Mouse (Mus musculus) stomach, adult 2 months (tissue): ENCODE measurements around the gene Krt36. TPM values are rescaled to one million over a fixed set of nuclear protein-coding genes. Genes with fewer than 3 reads are reported as not detected.

Experiments
- polyA plus RNA-seq: library from polyadenylated mRNA; depleted of rRNA; stranded (reverse); fragments of >200 nt; gene quantifications from 2 replicates; pipeline ENCODE4 v1.2.3, GENCODE M21; 2012; rRNA removed

Krt36 gene
- 0.06 and 0.19 TPM in 2 replicates for polyA plus RNA-seq

GRCm38 (mm10) chr11:100105576-100106122, at the start of gene Krt36:
TSS of gene Krt36 (minus strand) at chr11:100105626.

GRCm38 (mm10) chr11:100148615-100149330, 43.3 kb upstream of the Krt36 start, which contains the start of gene Krt19:
TSS of gene Krt19 (minus strand) at chr11:100148665.

GRCm38 (mm10) chr11:100135731-100136130, 30.3 kb upstream of the Krt36 start, which contains the start of gene Krt15:
TSS of gene Krt15 (minus strand) at chr11:100135928.

GRCm38 (mm10) chr11:100121466-100121865, 16.0 kb upstream of the Krt36 start, which contains the start of gene Krt13:
TSS of gene Krt13 (minus strand) at chr11:100121566.

GRCm38 (mm10) chr11:100096141-100096540, 9.3 kb downstream of the Krt36 start, which contains the start of gene Krt35:
TSS of gene Krt35 (minus strand) at chr11:100096241.

GRCm38 (mm10) chr11:100087861-100088260, 17.6 kb downstream of the Krt36 start, which contains the start of gene Krt32:
TSS of gene Krt32 (minus strand) at chr11:100088226.

Other genes starting within 250 kb of the Krt36 start
- not detected in 2 replicates for gene Gm11568, start 247.7 kb downstream of the Krt36 start, polyA plus RNA-seq
- gene Gm11559, start 241.2 kb downstream of the Krt36 start, polyA plus RNA-seq: not detected in 2 replicates
- not detected in 2 replicates for gene Krtap9-1, start 232.2 kb downstream of the Krt36 start, polyA plus RNA-seq
- gene Gm11567, start 226.4 kb downstream of the Krt36 start, polyA plus RNA-seq: not detected in 2 replicates
- not detected in 2 replicates for gene Krtap31-1, start 197.7 kb downstream of the Krt36 start, polyA plus RNA-seq
- not detected in 2 replicates for gene Gm11565, start 190.9 kb downstream of the Krt36 start, polyA plus RNA-seq
- gene Krtap31-2, start 169.3 kb downstream of the Krt36 start, polyA plus RNA-seq: not detected in 2 replicates
- gene Krtap9-5, start 157.2 kb downstream of the Krt36 start, polyA plus RNA-seq: not detected in 2 replicates
- gene Krtap29-1, start 126.6 kb downstream of the Krt36 start, polyA plus RNA-seq: not detected in 2 replicates
- gene Krtap16-1, start 119.0 kb downstream of the Krt36 start, polyA plus RNA-seq: not detected in 2 replicates
- gene Krtap17-1, start 111.6 kb downstream of the Krt36 start, polyA plus RNA-seq: not detected in 2 replicates
- not detected in 2 replicates for gene Krt33a, start 89.4 kb downstream of the Krt36 start, polyA plus RNA-seq
- not detected in 2 replicates for gene Krt33b, start 75.8 kb downstream of the Krt36 start, polyA plus RNA-seq
- gene Krt34, start 64.1 kb downstream of the Krt36 start, polyA plus RNA-seq: not detected in 2 replicates
- 0.09 TPM in 1 of 2 replicates, not detected in the other for gene Krt31, start 55.1 kb downstream of the Krt36 start, polyA plus RNA-seq
- gene Krt32, start 17.4 kb downstream of the Krt36 start, polyA plus RNA-seq: 2.5 TPM in 2 replicates
- gene Krt35, start 9.4 kb downstream of the Krt36 start, polyA plus RNA-seq: 0.08 TPM in 1 of 2 replicates, not detected in the other
- gene Krt13, start 15.9 kb upstream of the Krt36 start, polyA plus RNA-seq: 602 and 681 TPM in 2 replicates
- gene Krt15, start 30.3 kb upstream of the Krt36 start, polyA plus RNA-seq: 7.7 and 17.9 TPM in 2 replicates
- 1,679 and 2,029 TPM in 2 replicates for gene Krt19, start 43.0 kb upstream of the Krt36 start, polyA plus RNA-seq
- not detected in 2 replicates for gene Krt9, start 87.6 kb upstream of the Krt36 start, polyA plus RNA-seq
- 147 and 161 TPM in 2 replicates for gene Krt14, start 101.9 kb upstream of the Krt36 start, polyA plus RNA-seq
- gene Krt16, start 143.3 kb upstream of the Krt36 start, polyA plus RNA-seq: 5.1 and 6.5 TPM in 2 replicates
- gene Krt17, start 155.4 kb upstream of the Krt36 start, polyA plus RNA-seq: 20.4 and 26.8 TPM in 2 replicates
- 0.11 and 0.31 TPM in 2 replicates for gene Krt42, start 164.2 kb upstream of the Krt36 start, polyA plus RNA-seq
- 59.7 and 89.2 TPM in 2 replicates for gene Eif1, start 214.3 kb upstream of the Krt36 start, polyA plus RNA-seq
- gene Gast, start 228.8 kb upstream of the Krt36 start, polyA plus RNA-seq: 1,071 and 1,807 TPM in 2 replicates